Mouse (Mus musculus) neutrophil, adult 59 days (primary cell): ENCODE data around the gene Capn11. TPM values are rescaled to one million over a fixed set of nuclear protein-coding genes. Genes with fewer than 3 reads are reported as not detected.

Experiments
- total RNA-seq, 2 experiments: library from RNA; stranded (reverse); gene quantifications; 1 replicate in 1 of 2; 2 replicates in 1 of 2; pipeline ENCODE4 v1.2.4; 2023

Gene Capn11
- total RNA-seq, result not detected

DNA sequence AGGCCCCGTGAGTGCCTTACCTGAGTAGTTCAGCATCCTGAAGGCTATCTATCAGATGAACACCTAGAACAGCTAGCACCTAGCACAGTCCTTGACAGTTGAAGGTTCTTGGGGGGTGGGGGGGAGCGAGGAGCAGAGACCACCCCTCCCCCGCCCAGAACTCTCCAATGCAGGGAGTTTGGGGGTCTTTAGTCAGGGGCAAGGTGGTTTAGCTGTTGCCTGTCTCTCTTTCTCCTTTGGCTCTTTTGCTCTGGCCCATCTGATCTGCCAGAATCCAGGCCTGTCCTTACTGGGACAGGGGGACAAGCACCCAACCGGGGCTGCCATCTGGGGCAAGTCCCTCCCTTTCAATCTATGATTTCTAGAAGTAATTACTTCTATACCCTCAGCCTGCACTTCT lies at the start of gene Capn11:
TSS of gene Capn11 (minus strand) at position 101 of the 400 bp plus-strand sequence.

DNA sequence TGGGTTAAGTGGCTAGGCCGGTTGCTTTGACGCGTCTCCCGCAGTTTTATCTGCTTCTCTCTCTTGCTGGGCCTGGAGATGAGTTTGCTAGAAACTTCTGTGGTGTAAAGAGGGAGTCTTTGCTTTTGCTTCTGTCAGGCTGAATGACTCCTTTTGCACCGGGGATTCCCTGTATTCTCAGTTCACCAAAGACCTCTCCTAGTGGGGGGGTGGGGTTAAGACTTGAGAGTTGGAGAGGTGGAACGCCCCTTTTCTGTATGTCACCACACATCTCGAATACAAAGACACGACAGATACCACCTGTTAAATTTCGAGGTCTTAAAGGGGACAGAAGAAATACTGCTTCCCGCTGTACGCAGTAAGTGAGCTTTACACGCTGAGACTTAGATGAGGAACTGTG lies 27.6 kb upstream of the Capn11 start, which contains the start of gene Tmem63b:
TSS of gene Tmem63b (minus strand) at position 190 of the 400 bp plus-strand sequence.

DNA sequence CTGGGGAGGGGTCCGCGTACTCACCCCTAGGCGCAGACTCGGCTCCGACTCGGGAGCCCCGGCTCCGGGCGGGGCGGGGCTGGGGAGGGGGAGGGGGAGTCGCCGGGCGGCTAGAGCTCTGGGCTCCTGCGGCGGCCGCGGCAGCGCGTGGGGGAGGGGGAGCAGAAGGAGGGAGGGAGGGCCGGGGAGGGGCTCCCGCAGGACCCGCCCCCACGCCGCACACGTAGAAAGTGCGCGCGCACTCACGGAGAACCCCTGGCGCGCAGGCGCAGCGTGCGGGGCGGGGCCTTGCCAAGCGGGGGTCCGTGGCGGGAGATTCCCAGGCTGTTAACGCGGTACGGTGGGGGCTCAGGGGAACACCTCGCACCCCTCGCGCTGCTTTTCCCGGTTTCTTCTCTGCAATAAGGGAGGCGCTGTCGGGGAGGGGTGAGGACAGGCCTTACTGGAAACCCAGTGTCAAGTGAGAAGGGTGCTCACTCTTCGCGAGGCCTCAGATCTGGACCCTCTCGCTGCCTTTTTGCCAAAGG lies 27.0 kb upstream of the Capn11 start, which contains the start of gene Mrpl14:
TSS of gene Mrpl14 (plus strand) at position 230 of the 527 bp plus-strand sequence.

DNA sequence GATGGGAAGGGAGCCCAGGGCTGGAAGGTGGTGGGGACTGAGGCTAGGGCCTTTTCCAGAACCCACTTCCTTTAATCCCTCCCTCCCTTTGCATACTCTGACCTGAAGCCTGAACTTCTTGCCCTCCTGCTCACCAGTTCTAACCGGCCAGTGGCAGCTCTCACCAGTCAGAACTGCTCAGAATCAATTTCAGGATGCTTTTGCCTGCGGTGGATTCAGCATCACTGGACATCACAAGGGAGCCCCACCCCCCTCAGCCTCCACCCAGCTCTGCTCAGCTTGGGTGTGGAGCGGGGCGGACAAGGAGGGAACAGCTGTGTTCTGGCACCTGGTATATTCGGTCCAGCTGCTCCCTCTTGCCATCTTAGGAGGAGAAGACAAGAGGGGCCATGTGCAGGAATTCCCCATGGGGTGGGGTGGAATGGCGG lies 57.2 kb downstream of the Capn11 start, which contains the start of gene Mymx:
TSS of gene Mymx (minus strand) at position 226 of the 428 bp plus-strand sequence.

DNA sequence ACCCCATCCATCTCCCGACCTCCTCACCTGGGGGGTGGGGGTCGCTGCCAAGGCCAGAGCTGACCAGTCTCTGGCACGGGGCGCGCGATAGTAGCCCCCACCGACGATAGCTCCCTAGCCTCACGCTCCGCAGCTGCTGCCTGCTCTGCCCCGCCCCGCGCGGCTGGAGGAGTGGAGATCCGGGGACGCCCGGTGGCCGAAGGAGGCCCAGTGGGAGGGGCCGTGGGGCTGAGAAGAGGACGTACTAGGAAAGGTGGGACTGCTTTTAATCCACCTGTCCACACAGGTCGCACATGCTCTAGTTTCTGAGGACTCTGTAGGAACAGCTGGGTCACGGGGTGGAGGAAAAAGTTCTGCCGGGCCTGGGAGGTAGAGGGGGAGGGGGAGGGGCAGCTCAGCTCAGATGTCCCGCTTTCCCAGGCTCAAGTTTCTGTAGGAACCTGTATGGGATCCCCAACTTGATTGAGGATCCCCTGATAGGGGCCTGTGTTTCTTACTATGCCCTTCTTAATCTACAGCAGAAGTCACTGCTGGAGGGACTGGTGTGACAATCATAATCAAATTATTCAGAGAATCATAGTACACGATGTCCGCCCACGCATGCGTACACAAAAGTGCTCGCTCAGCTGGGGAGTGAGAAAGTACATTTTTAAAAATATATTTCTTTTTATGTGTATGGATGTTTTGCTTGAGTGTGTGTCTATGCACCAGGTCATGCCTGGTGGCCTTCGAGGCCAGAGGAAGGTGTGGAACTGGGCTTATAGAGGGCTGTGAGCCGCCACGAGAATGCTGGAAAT lies 59.5 kb downstream of the Capn11 start, which contains the start of gene Slc29a1:
TSS of gene Slc29a1 (minus strand) at position 161 of the 797 bp plus-strand sequence.

Other genes with a start within 250 kb of the Capn11 start
- 10 to 100 TPM; 54.9 to 61.1 TPM for gene Cdc5l, start 225.6 kb downstream of the Capn11 start, total RNA-seq
- gene Spats1, start 183.9 kb downstream of the Capn11 start, total RNA-seq, result not detected
- gene Aars2, start 152.5 kb downstream of the Capn11 start, total RNA-seq, result 1 to 10 TPM; 4.4 to 5.4 TPM
- gene Tcte1, start 135.9 kb downstream of the Capn11 start, total RNA-seq, result not detected
- gene Tmem151b, start 109.6 kb downstream of the Capn11 start, total RNA-seq, result under 1 TPM in 1 of 2 experiments, not detected in 1; 0.09 TPM
- 10 to 100 TPM; 30.1 to 40.3 TPM for gene Nfkbie, start 103.6 kb downstream of the Capn11 start, total RNA-seq
- 10 to 100 TPM; 30.4 to 31.1 TPM for gene Slc35b2, start 95.5 kb downstream of the Capn11 start, total RNA-seq
- gene Hsp90ab1, start 86.1 kb downstream of the Capn11 start, total RNA-seq, result 100 to 1,000 TPM; 493 to 531 TPM
- 10 to 100 TPM; 23.7 to 37.0 TPM for gene Slc29a1, start 59.7 kb downstream of the Capn11 start, total RNA-seq
- gene Mymx, start 57.2 kb downstream of the Capn11 start, total RNA-seq, result not detected
- gene Mrpl14, start 27.0 kb upstream of the Capn11 start, total RNA-seq, result 10 to 100 TPM; 42.5 to 49.7 TPM
- 10 to 100 TPM; 21.0 to 26.7 TPM for gene Tmem63b, start 27.6 kb upstream of the Capn11 start, total RNA-seq
- gene 1600014C23Rik, start 74.5 kb upstream of the Capn11 start, total RNA-seq, result not detected